Mouse (Mus musculus): Measurements from ENCODE around the gene E330009J07Rik.

Gene E330009J07Rik

DNA sequence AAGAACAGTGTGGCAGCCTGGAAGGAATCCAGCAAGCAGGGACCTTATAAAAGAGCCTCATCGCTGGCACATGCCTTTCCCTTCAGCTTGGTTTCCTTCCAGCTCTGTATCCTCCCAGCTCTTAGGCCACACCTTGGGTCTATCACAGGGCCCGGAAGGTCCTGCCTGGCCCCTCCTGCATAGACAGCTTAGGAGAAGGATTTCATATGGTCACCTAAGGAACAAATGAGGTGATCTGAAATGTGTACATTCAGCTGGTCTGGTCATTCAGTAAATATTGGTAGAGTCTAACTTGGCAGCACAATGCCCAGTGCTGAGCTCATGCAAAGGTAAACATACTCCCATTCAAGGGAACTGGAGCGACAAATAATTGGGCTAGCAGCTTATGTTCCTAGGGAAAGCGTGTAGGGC, 6.4 kb downstream of the E330009J07Rik start:
- no peak for DNase-seq (ENCODE audit: low spot score)

DNA sequence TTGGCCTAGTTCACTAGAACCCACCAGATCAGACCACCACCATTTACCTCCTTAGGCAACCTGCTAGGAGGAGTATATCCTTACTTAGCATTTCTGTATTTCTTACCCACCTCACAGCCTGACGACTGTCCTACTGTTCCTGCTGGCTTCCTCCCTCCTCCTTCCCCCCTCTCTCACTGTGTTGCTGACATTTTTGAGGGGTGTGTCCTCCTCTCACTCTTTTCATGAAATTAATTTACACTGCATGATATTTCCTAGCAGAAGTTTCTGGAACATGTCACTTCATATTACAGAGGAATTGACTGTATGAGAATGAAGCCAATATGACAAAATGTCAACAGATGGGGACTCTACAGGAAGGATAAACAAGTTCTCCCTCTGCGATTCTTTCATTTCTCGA, 7.2 kb downstream of the E330009J07Rik start:
- no peak for DNase-seq (ENCODE audit: low spot score)

GRCm38 (mm10) chr6:40427441-40427840, 8.5 kb downstream of the E330009J07Rik start:
- no peak for DNase-seq (ENCODE audit: low spot score)

- peak; percentile 55 for DNase-seq (ENCODE audit: low spot score)
Observed at GRCm38 (mm10) chr6:40423774-40424173, 12.2 kb downstream of the E330009J07Rik start.

GRCm38 (mm10) chr6:40423013-40423412, 12.9 kb downstream of the E330009J07Rik start:
- DNase-seq (ENCODE audit: low spot score) = no peak

GRCm38 (mm10) chr6:40421099-40421498, 14.8 kb downstream of the E330009J07Rik start:
- DNase-seq (ENCODE audit: low spot score) = no peak

DNA sequence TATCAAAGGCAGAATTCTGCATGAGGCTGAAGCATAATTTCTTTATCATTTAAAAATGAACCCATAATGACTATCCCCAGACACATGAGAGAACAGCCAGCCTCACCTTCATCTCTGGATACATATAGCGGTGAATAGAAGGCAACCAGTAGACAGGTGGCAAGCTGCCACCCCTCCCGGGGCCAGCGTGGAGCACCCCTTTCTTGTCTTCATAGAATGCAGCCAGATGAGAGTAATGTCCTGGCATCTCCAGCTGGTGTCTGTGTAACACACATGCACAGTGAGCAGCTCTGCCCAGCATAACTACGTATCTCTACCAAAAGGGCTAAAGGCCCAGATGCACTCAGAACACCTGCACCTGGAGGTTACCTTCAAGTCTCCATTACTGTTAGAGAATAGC, 17.5 kb downstream of the E330009J07Rik start:
- DNase-seq (ENCODE audit: low spot score) = no peak

- DNase-seq (ENCODE audit: low spot score) = no peak
Observed at GRCm38 (mm10) chr6:40415799-40416198, 20.1 kb downstream of the E330009J07Rik start.

DNA sequence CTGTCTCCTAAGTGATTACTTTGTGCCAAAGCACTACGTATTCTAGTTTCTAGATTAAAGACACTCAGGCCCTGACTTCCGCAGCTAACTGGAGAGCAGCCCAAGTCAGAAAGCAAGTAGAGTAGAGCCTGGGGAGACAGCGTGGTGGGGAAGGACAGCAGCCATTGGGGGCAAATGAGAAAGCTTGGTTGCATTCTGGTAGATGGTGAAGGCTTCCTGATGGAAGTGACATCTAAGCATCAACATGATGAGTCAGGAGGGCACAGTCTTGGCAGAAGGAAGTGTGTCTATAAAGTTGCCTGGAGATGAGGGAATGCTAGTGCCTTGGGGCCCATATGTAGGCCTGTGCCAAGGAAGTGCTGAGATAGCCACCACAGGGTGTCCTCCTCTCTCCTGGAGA, 22.4 kb downstream of the E330009J07Rik start:
- DNase-seq (ENCODE audit: low spot score) = no peak

GRCm38 (mm10) chr6:40413046-40413445, 22.9 kb downstream of the E330009J07Rik start:
- no peak for DNase-seq (ENCODE audit: low spot score)

GRCm38 (mm10) chr6:40411085-40411484, 24.9 kb downstream of the E330009J07Rik start:
- DNase-seq (ENCODE audit: low spot score) = no peak

DNA sequence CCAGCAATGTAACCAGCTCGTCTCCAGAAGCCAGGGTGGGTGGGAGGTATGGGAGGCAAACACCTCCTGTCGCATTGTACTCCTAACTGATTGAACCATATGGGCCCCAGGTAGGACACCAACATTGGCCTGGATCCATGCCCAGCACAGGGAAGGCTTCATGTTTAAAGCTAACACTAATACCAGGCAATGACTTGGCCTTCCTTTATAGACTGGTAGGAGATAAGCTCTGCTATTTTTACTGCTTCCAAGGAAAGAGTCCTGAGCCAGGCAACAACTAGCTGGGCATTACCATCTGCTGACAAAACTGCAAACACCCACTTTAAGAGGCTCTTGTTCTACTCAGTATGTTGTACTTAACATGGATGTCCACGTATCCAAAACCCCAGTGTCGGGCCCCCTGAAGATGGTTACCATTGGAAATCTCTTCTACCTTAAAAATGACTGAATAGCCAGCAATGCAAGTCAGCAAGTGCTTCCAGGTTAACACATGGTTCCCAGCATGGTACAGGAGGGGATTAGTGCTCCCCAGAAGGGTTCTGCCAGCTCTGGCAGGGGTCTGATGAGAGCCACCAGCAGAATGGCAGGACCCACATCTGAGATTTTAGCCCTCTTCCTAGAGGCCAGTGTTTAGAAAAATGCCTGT, 32.2 kb downstream of the E330009J07Rik start:
- DNase-seq (ENCODE audit: low spot score) = no peak

GRCm38 (mm10) chr6:40402031-40402430, 33.9 kb downstream of the E330009J07Rik start:
- no peak for DNase-seq (ENCODE audit: low spot score)

DNA sequence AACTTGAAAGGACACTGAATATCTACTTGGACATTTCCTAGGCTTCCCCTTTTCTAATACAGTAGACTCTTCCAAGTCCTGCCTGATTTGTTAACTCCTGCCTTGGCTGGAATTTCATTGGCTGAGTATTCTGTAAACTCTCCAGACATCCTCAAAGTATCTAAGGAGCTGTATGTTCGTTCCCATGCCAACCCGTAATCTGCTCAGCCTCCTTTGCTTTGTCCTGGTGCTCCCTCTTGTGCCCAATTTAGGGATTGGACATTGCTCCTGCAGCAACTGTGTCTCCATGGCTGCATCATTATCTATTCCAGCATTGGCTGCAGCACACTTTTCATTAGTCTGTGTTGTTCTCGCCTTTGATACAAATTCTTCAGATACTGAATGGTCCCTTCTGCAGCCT, 42.7 kb downstream of the E330009J07Rik start:
- DNase-seq (ENCODE audit: low spot score) = peak; percentile 83

- DNase-seq (ENCODE audit: low spot score) = no peak
Observed at GRCm38 (mm10) chr6:40390975-40391374, 45.0 kb downstream of the E330009J07Rik start.

- no peak for DNase-seq (ENCODE audit: low spot score)
Observed at GRCm38 (mm10) chr6:40388660-40389059, 47.3 kb downstream of the E330009J07Rik start.

DNA sequence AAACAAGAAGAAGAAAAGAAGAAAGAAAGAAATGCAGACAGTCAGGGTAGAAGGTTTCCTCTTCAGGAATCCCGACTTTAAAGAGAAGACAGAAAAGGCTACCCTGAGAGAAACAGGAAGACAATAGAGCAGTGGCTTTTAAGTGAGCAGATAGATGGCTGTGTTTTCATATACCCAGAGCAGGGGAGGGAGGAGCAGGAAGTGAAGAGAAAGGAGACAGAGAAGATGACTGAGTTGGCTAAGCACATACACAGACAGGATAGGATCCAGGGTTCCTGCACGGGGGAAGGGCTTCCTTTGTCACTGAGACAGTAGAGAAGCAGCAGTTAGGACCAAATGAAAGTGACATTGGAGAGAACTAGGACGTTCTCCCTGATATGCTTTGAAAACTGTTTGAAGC, 50.3 kb downstream of the E330009J07Rik start:
- DNase-seq (ENCODE audit: low spot score) = no peak

DNA sequence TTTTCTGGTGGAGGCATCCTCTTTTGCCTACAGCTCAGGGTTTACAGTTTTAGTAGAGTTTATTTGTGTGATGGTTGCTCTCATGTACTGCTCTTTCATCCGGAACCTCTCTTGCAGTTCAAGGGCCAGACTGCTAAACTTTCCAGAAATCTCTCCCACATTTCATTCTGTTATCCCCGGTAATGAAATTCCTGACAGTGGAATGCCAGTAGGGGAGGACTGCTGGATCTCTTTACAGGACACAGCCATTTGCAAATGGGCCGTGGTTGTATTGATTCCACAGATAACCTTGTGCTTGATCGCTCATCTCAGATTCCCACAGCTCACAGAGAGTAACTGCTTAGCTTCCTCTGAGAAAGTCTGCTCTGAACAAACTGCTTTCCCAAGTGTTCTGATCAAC, 54.0 kb downstream of the E330009J07Rik start:
- no peak for DNase-seq (ENCODE audit: low spot score)

DNA sequence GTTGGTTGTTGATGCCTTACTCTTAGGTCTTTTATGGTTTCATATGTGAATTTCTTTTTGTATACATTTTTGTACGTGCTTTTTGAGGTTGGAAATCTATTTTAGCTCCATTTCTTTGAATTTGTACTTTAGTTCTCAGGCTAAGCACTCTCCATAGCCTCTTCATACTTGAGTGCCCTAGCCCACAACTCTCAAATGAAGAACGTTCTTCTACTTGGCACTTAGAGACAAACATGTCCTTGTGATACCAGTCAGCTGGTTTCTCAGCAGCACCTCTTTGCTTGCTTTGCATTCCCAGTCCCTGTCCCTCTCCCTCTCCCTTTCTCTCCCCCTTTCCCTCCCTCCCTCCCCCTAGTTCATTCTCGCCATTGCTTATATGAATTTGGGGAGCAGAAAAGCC, 55.8 kb downstream of the E330009J07Rik start:
- no peak for DNase-seq (ENCODE audit: low spot score)

DNA sequence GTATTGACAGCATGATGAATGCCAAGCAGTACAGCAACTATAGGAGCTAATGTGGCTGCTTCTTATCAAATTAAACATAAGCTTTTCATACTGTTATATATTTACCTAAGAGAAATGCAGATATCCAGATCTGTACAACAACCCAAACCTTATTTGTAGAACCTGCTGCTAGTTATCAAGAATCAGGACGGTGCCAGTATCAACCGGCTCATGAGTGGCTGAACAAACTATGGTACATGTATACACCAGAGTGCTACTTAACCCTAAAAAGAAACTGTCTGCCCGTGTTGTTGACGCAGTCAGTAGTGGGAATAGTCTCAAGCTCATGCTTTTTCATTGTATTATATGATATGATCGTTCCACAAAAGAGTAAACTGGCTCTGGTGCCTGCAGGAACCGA, 64.9 kb downstream of the E330009J07Rik start:
- DNase-seq (ENCODE audit: low spot score) = no peak

DNA sequence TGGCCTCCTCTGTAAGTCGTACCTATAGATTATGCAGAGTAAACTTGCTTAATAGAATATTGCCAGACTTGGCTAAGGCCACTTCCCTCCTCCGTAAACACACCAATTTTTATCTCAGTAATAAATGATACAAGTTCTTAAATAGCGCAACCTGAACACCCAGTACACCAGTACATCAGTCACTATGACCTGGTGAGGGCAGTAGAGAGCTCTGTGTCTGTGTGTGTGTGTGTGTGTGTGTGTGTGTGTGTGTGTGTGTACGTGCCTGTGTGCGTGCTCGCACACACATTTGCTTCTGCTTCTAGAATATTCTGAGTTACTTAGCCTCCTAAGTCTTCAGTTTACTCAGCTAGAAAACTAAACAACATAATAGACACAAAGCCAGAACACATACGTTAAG, 82.6 kb downstream of the E330009J07Rik start:
- no peak for DNase-seq (ENCODE audit: low spot score)

All from testis, postnatal 10 days (tissue).